In genomic region chr15:63558691-63559090, GRCm38 (mm10) we compare ENCODE assay signal across 28 mouse cellular contexts.
DNase-seq lines count a peak whose midpoint lies in the region; ATAC-seq and TF ChIP-seq lines count a peak whose summit lies in the region.
"Had no signal": no experiment of that assay in that cellular context is flagged by ENCODE, and none has a peak within 500 bp of the region (broad histone marks: within the 10 kb centered on the region; RNA-seq: fewer than 3 reads in every experiment).

No protein-coding gene starts in this region.

- no peak for TF ChIP-seq POLR2A in embryonic fibroblast, embryonic 13.5 days (IDR thresholded peaks at IDR 0.05; ENCODE audit: low read depth, low read length)

- WGBS in lung, embryonic 14.5 days, result 81% methylated on average over 1 of the region's 1 CpGs
- 56% methylated on average over 1 of the region's 1 CpGs for WGBS in lung, postnatal 0 days
- WGBS in forebrain, embryonic 16.5 days, result 92% methylated on average over 1 of the region's 1 CpGs

- TF ChIP-seq CTCF in lung, embryonic 14.5 days (IDR thresholded peaks at IDR 0.05; ENCODE audit: low read depth), result no peak
- no peak for TF ChIP-seq CTCF in lung, postnatal 0 days (IDR thresholded peaks at IDR 0.05)
- no peak for TF ChIP-seq CTCF in embryonic fibroblast, embryonic 13.5 days (IDR thresholded peaks at IDR 0.05; ENCODE audit: borderline replicate concordance, insufficient read depth, low read length)

- no peak overlapping the region for H3K27ac ChIP-seq in lung, embryonic 14.5 days (ENCODE audit: low read depth)
- no peak overlapping the region for H3K27ac ChIP-seq in lung, postnatal 0 days (ENCODE audit: low read length)
- H3K27ac ChIP-seq in embryonic fibroblast, embryonic 13.5 days (ENCODE audit: insufficient read depth, low read length), result peak overlapping the region; percentile 29; the same call in 1 of the 2 replicates
- H3K27ac ChIP-seq in forebrain, embryonic 16.5 days (ENCODE audit: low read length), result no peak overlapping the region
- H3K27ac ChIP-seq: embryonic facial prominence, embryonic 10.5 days; embryonic facial prominence, embryonic 13.5 days; forebrain, embryonic 10.5 days; forebrain, embryonic 13.5 days; gastrocnemius, adult 2 months; hindbrain, embryonic 15.5 days had no signal

- no peaks in the 10 kb centered on the region for H3K27me3 ChIP-seq in lung, embryonic 14.5 days (ENCODE audit: insufficient read depth, low read length)
- H3K27me3 ChIP-seq in lung, postnatal 0 days (replicated peaks; ENCODE audit: insufficient read depth, low read length), result no peaks in the 10 kb centered on the region
- H3K27me3 ChIP-seq in forebrain, embryonic 16.5 days (replicated peaks; ENCODE audit: control insufficient read depth, insufficient read depth, low read length), result no peaks in the 10 kb centered on the region
- H3K27me3 ChIP-seq: embryonic facial prominence, embryonic 13.5 days; forebrain, embryonic 13.5 days; hindbrain, embryonic 15.5 days had no signal

- H3K4me3 ChIP-seq in lung, embryonic 14.5 days (ENCODE audit: low read depth, low read length), result no peak overlapping the region
- no peak overlapping the region for H3K4me3 ChIP-seq in lung, postnatal 0 days (ENCODE audit: low read depth, low read length)
- H3K4me3 ChIP-seq in embryonic fibroblast, embryonic 13.5 days (ENCODE audit: insufficient read depth, low read length), result no peak overlapping the region
- H3K4me3 ChIP-seq in forebrain, embryonic 16.5 days (replicated peaks; ENCODE audit: low read length), result no peak overlapping the region
- H3K4me3 ChIP-seq: embryonic facial prominence, embryonic 10.5 days; embryonic facial prominence, embryonic 13.5 days; forebrain, embryonic 10.5 days; forebrain, embryonic 13.5 days; gastrocnemius, adult 2 months; hindbrain, embryonic 15.5 days had no signal

- no peak overlapping the region for H3K9ac ChIP-seq in lung, embryonic 14.5 days
- H3K9ac ChIP-seq in lung, postnatal 0 days (replicated peaks; ENCODE audit: low read depth), result no peak overlapping the region
- no peak overlapping the region for H3K9ac ChIP-seq in forebrain, embryonic 16.5 days (replicated peaks; ENCODE audit: low read depth, low read length)
- H3K9ac ChIP-seq: embryonic facial prominence, embryonic 13.5 days; forebrain, embryonic 13.5 days; forebrain, postnatal 0 days; hindbrain, embryonic 15.5 days had no signal

- no peaks in the 10 kb centered on the region for H3K36me3 ChIP-seq in lung, embryonic 14.5 days (ENCODE audit: insufficient read depth)
- no peaks in the 10 kb centered on the region for H3K36me3 ChIP-seq in lung, postnatal 0 days (ENCODE audit: insufficient read depth, low read length)
- no peaks in the 10 kb centered on the region for H3K36me3 ChIP-seq in forebrain, embryonic 16.5 days (ENCODE audit: control insufficient read depth, insufficient read depth)
- H3K36me3 ChIP-seq: embryonic facial prominence, embryonic 10.5 days; embryonic facial prominence, embryonic 13.5 days; forebrain, embryonic 10.5 days; hindbrain, embryonic 15.5 days had no signal

- no peak overlapping the region for H3K4me2 ChIP-seq in lung, embryonic 14.5 days
- no peak overlapping the region for H3K4me2 ChIP-seq in lung, postnatal 0 days (replicated peaks; ENCODE audit: low read depth, low read length)
- no peak overlapping the region for H3K4me2 ChIP-seq in forebrain, embryonic 16.5 days (ENCODE audit: low read length)
- H3K4me2 ChIP-seq: embryonic facial prominence, embryonic 13.5 days; forebrain, embryonic 13.5 days; heart, embryonic 11.5 days; hindbrain, embryonic 15.5 days had no signal

- H3K9me3 ChIP-seq in lung, embryonic 14.5 days (ENCODE audit: low read depth, low read length), result no peaks in the 10 kb centered on the region
- no peaks in the 10 kb centered on the region for H3K9me3 ChIP-seq in lung, postnatal 0 days (ENCODE audit: low read length)
- no peaks in the 10 kb centered on the region for H3K9me3 ChIP-seq in forebrain, embryonic 16.5 days (ENCODE audit: control insufficient read depth, low read length)
- H3K9me3 ChIP-seq: embryonic facial prominence, embryonic 10.5 days; embryonic facial prominence, embryonic 13.5 days; forebrain, embryonic 10.5 days; forebrain, embryonic 13.5 days; hindbrain, embryonic 15.5 days had no signal

- ATAC-seq in lung, embryonic 14.5 days (ENCODE audit: insufficient read depth), result no peak
- ATAC-seq in lung, postnatal 0 days, result no peak
- no peak for ATAC-seq in forebrain, embryonic 16.5 days
- ATAC-seq: activated CD4-positive, CD25-positive, alpha-beta regulatory T cell, adult 4 months; CD4-positive, CD25-positive, alpha-beta regulatory T cell, adult 4 months; forebrain, embryonic 13.5 days; forebrain, postnatal 0 days had no signal

- no peak for TF ChIP-seq EP300 in lung, postnatal 0 days (IDR thresholded peaks at IDR 0.05)

- H3K4me1 ChIP-seq in lung, embryonic 14.5 days (ENCODE audit: insufficient read depth), result 0 out of 2 replicates have a peak, but pooled peaks cover 6% of the 10 kb centered on the region
- no peaks in the 10 kb centered on the region for H3K4me1 ChIP-seq in lung, postnatal 0 days (ENCODE audit: insufficient read depth, low read depth, low read length)
- peaks cover 6% of the 10 kb centered on the region; the same call in 1 of the 2 replicates for H3K4me1 ChIP-seq in embryonic fibroblast, embryonic 13.5 days (ENCODE audit: control insufficient read depth, insufficient read depth, low read length)
- H3K4me1 ChIP-seq in forebrain, embryonic 16.5 days (replicated peaks; ENCODE audit: control insufficient read depth, insufficient read depth, low read length), result no peaks in the 10 kb centered on the region
- H3K4me1 ChIP-seq: forebrain, embryonic 10.5 days; forebrain, embryonic 13.5 days; hindbrain, embryonic 15.5 days had no signal

- peak; percentile 13 to 67 for DNase-seq in adrenal gland, adult (ENCODE audit: inconsistent age in 2 of 2, low spot score in 1 of 2)
- no peak for DNase-seq in adrenal gland, adult 18-20 months (ENCODE audit: low spot score in 2 of 2)
- peak; percentile 7 for DNase-seq in adrenal gland, postnatal 14 days
- DNase-seq in adrenal gland, adult 8-10 months, result no peak
- DNase-seq in lung, embryonic 14.5 days, result peak; percentile 24
- DNase-seq in lung, postnatal 0 days (ENCODE audit: low spot score), result no peak
- DNase-seq: cerebellum, adult 11-12 months; cerebellum, adult 8-10 months; cerebellum, postnatal 10 days; cerebellum, postnatal 36 days; embryo, embryonic 11 days; forebrain, postnatal 0 days; gastrocnemius, adult 2 months; gastrocnemius, postnatal 14 days; heart, adult 11 months; heart, postnatal 4 days; kidney, adult 18-20 months; kidney, adult 9 months had no signal

Comparison
In these comparisons a context has a peak if more than half of its experiments do, and no peak if none do; other contexts are left out.
1. DNase-seq: peak in adrenal gland, adult (2 of 2), adrenal gland, postnatal 14 days (single experiment) and lung, embryonic 14.5 days (single experiment); none in adrenal gland, adult 18-20 months (0 of 2), adrenal gland, adult 8-10 months (single experiment) and lung, postnatal 0 days (single experiment).